Mouse (Mus musculus): ENCODE results near the gene Shisa6. TPM values are rescaled to one million over a fixed set of nuclear protein-coding genes. Genes with fewer than 3 reads are reported as not detected.

Shisa6 gene
- polyA plus RNA-seq, 1 experiment from 2014 or later: not detected

GRCm38 (mm10) chr11:66312764-66313163, 213.0 kb downstream of the Shisa6 start:
- no peaks in the 10 kb centered on the region for H3K4me1 ChIP-seq (ENCODE audit: control insufficient read depth, low read depth, low read length)
- WGBS (ENCODE audit: insufficient replicate concordance): 65% methylated on average over 7 of the region's 7 CpGs
- no peak overlapping the region for H3K9ac ChIP-seq (ENCODE audit: low read depth, low read length)
- H3K36me3 ChIP-seq (ENCODE audit: control insufficient read depth, insufficient read depth): no peaks in the 10 kb centered on the region
- H3K4me3 ChIP-seq (ENCODE audit: low read depth, low read length): no peak overlapping the region
- no peak overlapping the region for H3K27ac ChIP-seq (ENCODE audit: low read length)
- no peak overlapping the region for H3K4me2 ChIP-seq (ENCODE audit: low read depth, low read length)
- no peaks in the 10 kb centered on the region for H3K27me3 ChIP-seq (ENCODE audit: control insufficient read depth, insufficient read depth, low read depth, low read length)
- ATAC-seq (ENCODE audit: low read depth): no peak
- H3K9me3 ChIP-seq (replicated peaks; ENCODE audit: control insufficient read depth, low read length): no peaks in the 10 kb centered on the region

DNA sequence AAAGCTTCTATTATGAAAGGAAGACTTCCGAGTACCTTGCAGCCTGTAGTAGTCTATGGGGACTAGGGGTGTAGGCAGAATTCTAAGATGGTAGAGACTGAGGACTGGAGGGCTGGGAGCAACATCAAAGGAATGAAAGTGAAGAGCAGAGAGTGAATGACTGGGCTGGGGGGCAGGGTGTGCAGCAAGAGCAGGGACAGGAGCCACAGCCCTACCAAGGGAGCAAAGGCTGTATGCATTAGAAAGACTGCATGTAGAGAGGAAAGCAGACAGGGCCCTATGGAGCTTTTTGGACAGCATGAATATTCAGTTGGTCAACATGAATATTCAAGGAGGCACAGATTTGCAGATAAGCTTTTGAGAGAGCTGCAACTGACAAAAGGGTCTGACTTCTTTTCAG, 221.4 kb downstream of the Shisa6 start:
- no peak overlapping the region for H3K4me2 ChIP-seq (ENCODE audit: low read depth, low read length)
- no peak for ATAC-seq (ENCODE audit: low read depth)
- H3K9me3 ChIP-seq (replicated peaks; ENCODE audit: control insufficient read depth, low read length): no peaks in the 10 kb centered on the region
- H3K4me1 ChIP-seq (ENCODE audit: control insufficient read depth, low read depth, low read length): no peaks in the 10 kb centered on the region
- no peak overlapping the region for H3K27ac ChIP-seq (ENCODE audit: low read length)
- no peaks in the 10 kb centered on the region for H3K36me3 ChIP-seq (ENCODE audit: control insufficient read depth, insufficient read depth)
- no peak overlapping the region for H3K4me3 ChIP-seq (ENCODE audit: low read depth, low read length)
- WGBS (ENCODE audit: insufficient replicate concordance): 43% methylated on average over 1 of the region's 1 CpGs
- no peak overlapping the region for H3K9ac ChIP-seq (ENCODE audit: low read depth, low read length)
- H3K27me3 ChIP-seq (ENCODE audit: control insufficient read depth, insufficient read depth, low read depth, low read length): no peaks in the 10 kb centered on the region

- ATAC-seq (ENCODE audit: low read depth): no peak
- no peaks in the 10 kb centered on the region for H3K36me3 ChIP-seq (ENCODE audit: control insufficient read depth, insufficient read depth)
- no peaks in the 10 kb centered on the region for H3K27me3 ChIP-seq (ENCODE audit: control insufficient read depth, insufficient read depth, low read depth, low read length)
- no peak overlapping the region for H3K9ac ChIP-seq (ENCODE audit: low read depth, low read length)
- H3K4me3 ChIP-seq (ENCODE audit: low read depth, low read length): no peak overlapping the region
- no peaks in the 10 kb centered on the region for H3K4me1 ChIP-seq (ENCODE audit: control insufficient read depth, low read depth, low read length)
- H3K4me2 ChIP-seq (ENCODE audit: low read depth, low read length): no peak overlapping the region
- H3K9me3 ChIP-seq (replicated peaks; ENCODE audit: control insufficient read depth, low read length): no peaks in the 10 kb centered on the region
- H3K27ac ChIP-seq (ENCODE audit: low read length): no peak overlapping the region
- WGBS (ENCODE audit: insufficient replicate concordance): 72% methylated on average over 2 of the region's 2 CpGs
Observed at GRCm38 (mm10) chr11:66274707-66275081, 251.1 kb downstream of the Shisa6 start.

DNA sequence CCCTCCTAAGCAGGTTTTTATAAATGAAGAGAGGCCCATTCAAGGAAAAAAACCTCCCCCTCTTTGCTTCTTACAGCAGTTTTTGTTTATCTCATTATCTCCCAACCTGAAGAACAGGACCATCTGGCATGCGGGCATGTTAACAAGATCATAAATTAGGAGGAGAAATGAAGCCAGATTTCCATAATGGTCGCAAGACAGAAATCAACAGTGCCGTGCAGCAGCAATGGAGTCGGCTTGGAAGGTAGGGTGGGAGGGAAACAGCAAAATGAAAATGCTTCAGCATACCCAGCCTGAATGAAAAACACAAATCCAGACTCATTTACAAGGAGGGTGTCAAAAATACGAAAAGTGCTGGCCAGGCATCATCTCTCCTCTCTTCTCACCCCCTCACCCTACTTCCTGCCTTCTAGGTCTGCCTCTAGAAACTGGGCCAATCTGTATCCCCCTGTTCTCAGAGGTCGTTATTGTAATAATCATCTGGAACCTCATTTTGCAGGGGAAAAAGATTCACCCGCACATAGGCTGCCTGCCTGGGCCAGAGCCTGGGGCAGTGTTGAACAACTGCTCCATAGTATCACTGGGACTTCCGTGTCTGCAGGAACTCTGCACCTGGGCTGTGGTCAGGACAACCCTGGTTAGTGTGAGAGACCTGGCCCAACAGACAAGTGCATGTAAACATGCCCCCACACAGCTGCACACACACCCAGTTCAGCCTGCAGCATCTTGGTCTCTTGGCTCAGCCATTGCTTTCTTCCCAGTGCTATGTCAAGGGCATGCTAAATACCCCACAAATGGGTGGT, 251.7 kb downstream of the Shisa6 start:
- no peak for ATAC-seq (ENCODE audit: low read depth)
- no peak overlapping the region for H3K4me3 ChIP-seq (ENCODE audit: low read depth, low read length)
- no peak overlapping the region for H3K9ac ChIP-seq (ENCODE audit: low read depth, low read length)
- no peak overlapping the region for H3K27ac ChIP-seq (ENCODE audit: low read length)
- H3K4me1 ChIP-seq (ENCODE audit: control insufficient read depth, low read depth, low read length): no peaks in the 10 kb centered on the region
- H3K27me3 ChIP-seq (ENCODE audit: control insufficient read depth, insufficient read depth, low read depth, low read length): no peaks in the 10 kb centered on the region
- H3K4me2 ChIP-seq (ENCODE audit: low read depth, low read length): no peak overlapping the region
- no peaks in the 10 kb centered on the region for H3K9me3 ChIP-seq (replicated peaks; ENCODE audit: control insufficient read depth, low read length)
- WGBS (ENCODE audit: insufficient replicate concordance): 60% methylated on average over 8 of the region's 8 CpGs
- H3K36me3 ChIP-seq (ENCODE audit: control insufficient read depth, insufficient read depth): no peaks in the 10 kb centered on the region

GRCm38 (mm10) chr11:66267029-66267428, 258.7 kb downstream of the Shisa6 start:
- no peak overlapping the region for H3K4me3 ChIP-seq (ENCODE audit: low read depth, low read length)
- ATAC-seq (ENCODE audit: low read depth): no peak
- 53% methylated on average over 3 of the region's 3 CpGs for WGBS (ENCODE audit: insufficient replicate concordance)
- H3K4me1 ChIP-seq (ENCODE audit: control insufficient read depth, low read depth, low read length): no peaks in the 10 kb centered on the region
- H3K9ac ChIP-seq (ENCODE audit: low read depth, low read length): no peak overlapping the region
- no peaks in the 10 kb centered on the region for H3K9me3 ChIP-seq (replicated peaks; ENCODE audit: control insufficient read depth, low read length)
- H3K27ac ChIP-seq (ENCODE audit: low read length): no peak overlapping the region
- no peaks in the 10 kb centered on the region for H3K27me3 ChIP-seq (ENCODE audit: control insufficient read depth, insufficient read depth, low read depth, low read length)
- H3K36me3 ChIP-seq (ENCODE audit: control insufficient read depth, insufficient read depth): no peaks in the 10 kb centered on the region
- no peak overlapping the region for H3K4me2 ChIP-seq (ENCODE audit: low read depth, low read length)

DNA sequence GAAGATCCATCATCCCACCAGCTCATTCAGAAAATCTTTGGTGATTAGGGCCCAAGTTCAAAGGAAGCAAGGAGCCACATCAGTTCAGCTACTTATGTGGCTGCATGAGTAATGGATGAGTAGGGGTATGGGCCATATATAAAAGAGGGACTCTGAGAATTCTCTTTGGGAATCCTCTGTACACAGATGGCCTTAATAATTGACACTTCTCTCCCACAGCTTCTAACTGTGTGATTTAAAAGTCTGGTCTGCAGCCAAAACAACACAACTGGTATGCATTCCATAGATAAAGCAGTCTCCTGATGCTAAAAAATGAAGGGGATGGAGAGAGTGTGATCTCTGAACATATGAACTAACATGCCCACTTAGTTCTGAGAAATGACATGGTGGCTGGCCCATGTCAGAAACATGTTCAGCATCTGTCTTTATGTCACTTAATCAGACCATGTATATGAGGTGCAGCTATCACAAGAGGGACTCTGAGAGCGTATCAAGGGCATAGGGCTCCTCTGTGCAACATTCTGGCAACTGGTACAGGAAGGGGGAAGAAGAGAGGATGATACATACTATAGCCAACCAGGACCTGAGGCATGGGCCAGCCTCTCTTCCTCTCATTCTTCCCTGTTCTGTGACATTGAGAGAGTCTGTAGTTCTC, 260.3 kb downstream of the Shisa6 start:
- Histone ChIP-seq H3K9ac (ENCODE audit: low read depth, low read length) (no peak overlapping the region), H3K36me3 (ENCODE audit: control insufficient read depth, insufficient read depth) (no peaks in the 10 kb centered on the region), H3K27me3 (ENCODE audit: control insufficient read depth, insufficient read depth, low read depth, low read length) (no peaks in the 10 kb centered on the region), H3K4me2 (ENCODE audit: low read depth, low read length) (no peak overlapping the region), H3K9me3 (replicated peaks; ENCODE audit: control insufficient read depth, low read length) (no peaks in the 10 kb centered on the region), H3K27ac (ENCODE audit: low read length) (no peak overlapping the region), H3K4me3 (ENCODE audit: low read depth, low read length) (no peak overlapping the region), H3K4me1 (ENCODE audit: control insufficient read depth, low read depth, low read length) (no peaks in the 10 kb centered on the region)
- ATAC-seq (ENCODE audit: low read depth): no peak
- 15% methylated on average over 1 of the region's 1 CpGs for WGBS (ENCODE audit: insufficient replicate concordance)

DNA sequence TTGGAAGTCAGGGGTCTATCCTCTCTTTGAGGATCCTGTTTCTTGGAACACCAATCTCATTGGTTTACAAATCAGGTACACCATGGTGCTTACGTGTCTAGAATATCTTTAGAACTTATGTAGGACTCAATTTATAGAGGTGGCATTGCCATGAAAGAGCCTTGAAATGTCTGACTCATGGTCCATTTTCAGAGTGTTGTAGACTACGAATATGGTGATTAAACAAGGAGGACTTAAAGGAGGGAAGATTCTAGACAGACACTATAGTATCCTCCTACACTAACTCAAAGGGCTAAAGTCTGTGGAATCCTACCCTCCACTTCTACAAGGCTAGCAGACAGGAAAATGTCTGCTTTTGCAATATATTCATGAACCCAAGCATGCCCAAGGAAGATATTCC, 265.6 kb downstream of the Shisa6 start:
- Histone ChIP-seq H3K9ac (ENCODE audit: low read depth, low read length) (no peak overlapping the region), H3K27ac (ENCODE audit: low read length) (no peak overlapping the region), H3K36me3 (ENCODE audit: control insufficient read depth, insufficient read depth) (no peaks in the 10 kb centered on the region), H3K9me3 (replicated peaks; ENCODE audit: control insufficient read depth, low read length) (no peaks in the 10 kb centered on the region), H3K27me3 (ENCODE audit: control insufficient read depth, insufficient read depth, low read depth, low read length) (no peaks in the 10 kb centered on the region), H3K4me3 (ENCODE audit: low read depth, low read length) (no peak overlapping the region), H3K4me1 (ENCODE audit: control insufficient read depth, low read depth, low read length) (no peaks in the 10 kb centered on the region), H3K4me2 (ENCODE audit: low read depth, low read length) (no peak overlapping the region)
- 39% methylated on average over 2 of the region's 2 CpGs for WGBS (ENCODE audit: insufficient replicate concordance)
- no peak for ATAC-seq (ENCODE audit: low read depth)

- no peak for ATAC-seq (ENCODE audit: low read depth)
- WGBS (ENCODE audit: insufficient replicate concordance): 13% methylated on average over 3 of the region's 3 CpGs
Observed at GRCm38 (mm10) chr11:66258851-66259250, 266.9 kb downstream of the Shisa6 start.

GRCm38 (mm10) chr11:66247115-66247514, 278.6 kb downstream of the Shisa6 start:
- Histone ChIP-seq H3K4me1 (ENCODE audit: control insufficient read depth, low read depth, low read length) (no peaks in the 10 kb centered on the region), H3K4me2 (ENCODE audit: low read depth, low read length) (no peak overlapping the region), H3K9me3 (replicated peaks; ENCODE audit: control insufficient read depth, low read length) (no peaks in the 10 kb centered on the region), H3K27ac (ENCODE audit: low read length) (no peak overlapping the region), H3K36me3 (ENCODE audit: control insufficient read depth, insufficient read depth) (no peaks in the 10 kb centered on the region), H3K9ac (ENCODE audit: low read depth, low read length) (no peak overlapping the region), H3K27me3 (ENCODE audit: control insufficient read depth, insufficient read depth, low read depth, low read length) (no peaks in the 10 kb centered on the region), H3K4me3 (ENCODE audit: low read depth, low read length) (no peak overlapping the region)
- 67% methylated on average over 5 of the region's 5 CpGs for WGBS (ENCODE audit: insufficient replicate concordance)
- no peak for ATAC-seq (ENCODE audit: low read depth)

More at GRCm38 (mm10) chr11:66258851-66259250, 266.9 kb downstream of the Shisa6 start:
- H3K27ac ChIP-seq (ENCODE audit: low read length): no peak overlapping the region
- no peaks in the 10 kb centered on the region for H3K9me3 ChIP-seq (replicated peaks; ENCODE audit: control insufficient read depth, low read length)
- H3K9ac ChIP-seq (ENCODE audit: low read depth, low read length): no peak overlapping the region
- H3K4me2 ChIP-seq (ENCODE audit: low read depth, low read length): no peak overlapping the region
- no peak overlapping the region for H3K4me3 ChIP-seq (ENCODE audit: low read depth, low read length)
- H3K4me1 ChIP-seq (ENCODE audit: control insufficient read depth, low read depth, low read length): no peaks in the 10 kb centered on the region
- H3K27me3 ChIP-seq (ENCODE audit: control insufficient read depth, insufficient read depth, low read depth, low read length): no peaks in the 10 kb centered on the region
- no peaks in the 10 kb centered on the region for H3K36me3 ChIP-seq (ENCODE audit: control insufficient read depth, insufficient read depth)

All from liver, embryonic 16.5 days (tissue).